Mouse (Mus musculus) heart, adult 2 months (tissue): Measurements from ENCODE around the gene Rnf207. TPM values are rescaled to one million over a fixed set of nuclear protein-coding genes. Genes with fewer than 3 reads are reported as not detected.

ENCODE experiments used
- DNase-seq, 2 experiments: peaks; one replicate each; pipeline ENCODE4 v3.0.0; 2021
- H3K27ac ChIP-seq: fragments of 200-600 bp; 2 replicates; pipeline ENCODE4 v1.8.1; 2022
- H3K27me3 ChIP-seq: fragments of 200-500 bp; 2 replicates; pipeline ENCODE4 v1.6.1; 2012; ENCODE audit warnings: mild to moderate bottlenecking, low read length, inconsistent platforms, mixed read lengths; ENCODE audit not compliant: control insufficient read depth, insufficient read depth
- H3K36me3 ChIP-seq: fragments of 200-500 bp; 2 replicates; pipeline ENCODE4 v1.6.1; 2012; ENCODE audit warnings: low read length, inconsistent platforms; ENCODE audit not compliant: control insufficient read depth, insufficient read depth
- H3K4me1 ChIP-seq: fragments of 200-500 bp; 2 replicates; pipeline ENCODE4 v1.6.1; 2011; ENCODE audit warnings: low read length; ENCODE audit not compliant: control insufficient read depth, insufficient read depth
- H3K4me3 ChIP-seq: fragments of 200-600 bp; 2 replicates; pipeline ENCODE4 v1.8.1; 2022
- H3K79me2 ChIP-seq: fragments of 200-500 bp; replicated peaks from 2 replicates; pipeline ENCODE4 v1.6.1; 2012; ENCODE audit warnings: mild to moderate bottlenecking, inconsistent platforms, low read length, moderate library complexity, mixed read lengths; ENCODE audit not compliant: control insufficient read depth, insufficient read depth
- H3K9ac ChIP-seq: fragments of 200-500 bp; 2 replicates; pipeline ENCODE4 v1.6.1; 2012; ENCODE audit warnings: low read depth, mild to moderate bottlenecking, control low read depth, inconsistent platforms, low read length, mixed read lengths
- CTCF ChIP-seq: fragments of 200-600 bp; IDR thresholded peaks from 2 replicates; pipeline ENCODE4 v1.8.1; 2022; ENCODE audit warnings: antibody characterized with exemption, mild to moderate bottlenecking, moderate library complexity
- EP300 ChIP-seq: fragments of 200-500 bp; IDR thresholded peaks from 2 replicates; pipeline ENCODE4 v1.6.1; 2011; ENCODE audit warnings: low read depth, low read length, control low read depth; ENCODE audit not compliant: insufficient read depth
- POLR2A ChIP-seq: fragments of 200-500 bp; IDR thresholded peaks from 2 replicates; pipeline ENCODE4 v1.6.1; 2011; ENCODE audit warnings: mild to moderate bottlenecking, low read depth, low read length, control low read depth; ENCODE audit not compliant: insufficient read depth
- WGBS: fragments of 180-500 bp; shearing (Covaris S2); methylation state at CpG from one replicate; pipeline ENCODE4 v1.1.7; 2018; 5-methylcytosine and 5-hydroxymethylcytosine counted together
- intact Hi-C: fragments of 180-260 bp; cut with DNase I; formaldehyde crosslinking; loops from one replicate; pipeline ENCODE4 v1.15.1; 2025
- polyA plus RNA-seq: library from polyadenylated mRNA; depleted of rRNA; stranded (reverse); fragments of >200 nt; gene quantifications from 2 replicates; pipeline ENCODE4 v1.2.3, GENCODE M21; 2012
- total RNA-seq, 2 experiments: library from RNA; stranded (reverse); gene quantifications; 2 replicates each; pipeline ENCODE4 v1.2.3; 2021

Gene Rnf207
- total and polyA plus RNA-seq, 3 experiments: 34.5 to 155 (median 47.7) TPM

GRCm38 (mm10) chr4:152294188-152294929, 24.4 kb downstream of the Rnf207 start:
- no peak for TF ChIP-seq POLR2A
- peak; percentile 50 for TF ChIP-seq CTCF
- Histone ChIP-seq H3K27me3 (peaks cover 6% of the 10 kb centered on the region; the same call in 1 of the 2 replicates), H3K79me2 (peaks cover 5% of the 10 kb centered on the region; the same call in 1 of the 2 replicates), H3K4me1 (peaks cover 8% of the 10 kb centered on the region), H3K9ac (no peak overlapping the region), H3K36me3 (no peaks in the 10 kb centered on the region), H3K4me3 (no peak overlapping the region), H3K27ac (peak overlapping the region; percentile 28; the same call in 1 of the 2 replicates)
- no peak for DNase-seq
- intact Hi-C loops: loop anchor here (10.0 kb wide), 1 partner anchor 270 kb away; the partner anchor contains the start of gene Zbtb48
- WGBS: 28% methylated on average over 10 of the region's 10 CpGs

- TF ChIP-seq CTCF (no peak), EP300 (no peak), POLR2A (no peak)
- no peaks in the 10 kb centered on the region for H3K79me2 ChIP-seq
- H3K36me3 ChIP-seq: no peaks in the 10 kb centered on the region
- 57% methylated on average over 12 of the region's 12 CpGs for WGBS
- peaks cover 9% of the 10 kb centered on the region; the same call in 1 of the 2 replicates for H3K27me3 ChIP-seq
- H3K27ac ChIP-seq: no peak overlapping the region
- H3K4me1 ChIP-seq: peaks cover 5% of the 10 kb centered on the region
- DNase-seq: no peak
- H3K4me3 ChIP-seq: no peak overlapping the region
- intact Hi-C loops: loop anchor here (10.0 kb wide), 1 partner anchor 267 kb away; the partner anchor contains the start of gene Zbtb48
- no peak overlapping the region for H3K9ac ChIP-seq
These were observed 26.6 kb downstream of the Rnf207 start for GRCm38 (mm10) chr4:152292102-152292765.

- no peak within 1 kb of the TSS for H3K27ac ChIP-seq
- peaks cover 5% of the 10 kb centered on the region for H3K4me1 ChIP-seq
- peaks cover 11% of the 10 kb centered on the region; the same call in 1 of the 2 replicates for H3K27me3 ChIP-seq
- WGBS: 51% methylated on average over 6 of the region's 6 CpGs
- H3K9ac ChIP-seq: no peak within 1 kb of the TSS
- H3K36me3 ChIP-seq: no peaks in the 10 kb centered on the region
- intact Hi-C loops: loop anchor here (10.0 kb wide), 1 partner anchor 267 kb away; the partner anchor contains the start of gene Zbtb48
- no peaks in the 10 kb centered on the region for H3K79me2 ChIP-seq
- no peak within 1 kb of the TSS for H3K4me3 ChIP-seq
- no peak for TF ChIP-seq CTCF
- TF ChIP-seq EP300: no peak
- no peak for DNase-seq
These were observed 27.2 kb downstream of the Rnf207 start, which contains the start of gene Hes3 for GRCm38 (mm10) chr4:152291562-152291961. Hes3 (minus strand) TSS chr4:152291662.

GRCm38 (mm10) chr4:152290991-152291390, 27.8 kb downstream of the Rnf207 start:
- 46% methylated on average over 11 of the region's 11 CpGs for WGBS
- TF ChIP-seq CTCF (no peak), POLR2A (no peak), EP300 (no peak)
- no peaks in the 10 kb centered on the region for H3K79me2 ChIP-seq
- no peak overlapping the region for H3K9ac ChIP-seq
- H3K4me1 ChIP-seq: peaks cover 3% of the 10 kb centered on the region; the same call in 1 of the 2 replicates
- intact Hi-C loops: loop anchor here (10.0 kb wide), 1 partner anchor 266 kb away; the partner anchor contains the start of gene Zbtb48
- no peaks in the 10 kb centered on the region for H3K36me3 ChIP-seq
- no peak overlapping the region for H3K27ac ChIP-seq
- peaks cover 13% of the 10 kb centered on the region; the same call in 1 of the 2 replicates for H3K27me3 ChIP-seq
- no peak overlapping the region for H3K4me3 ChIP-seq
- no peak for DNase-seq

- Histone ChIP-seq H3K9ac (no peak overlapping the region), H3K4me3 (no peak overlapping the region), H3K27me3 (peaks cover 13% of the 10 kb centered on the region; the same call in 1 of the 2 replicates), H3K79me2 (no peaks in the 10 kb centered on the region), H3K4me1 (peaks cover 1% of the 10 kb centered on the region; the same call in 1 of the 2 replicates), H3K36me3 (no peaks in the 10 kb centered on the region), H3K27ac (no peak overlapping the region)
- no peak for DNase-seq
- WGBS: 4% methylated on average over 39 of the region's 39 CpGs
- TF ChIP-seq CTCF (no peak), POLR2A (no peak), EP300 (no peak)
- intact Hi-C loops: loop anchor here (10.0 kb wide), 1 partner anchor 266 kb away; the partner anchor contains the start of gene Zbtb48
These were observed 28.4 kb downstream of the Rnf207 start for GRCm38 (mm10) chr4:152290385-152290784.
